Mouse (Mus musculus): ENCODE results near the gene Gm28048. TPM values are rescaled to one million over a fixed set of nuclear protein-coding genes. Genes with fewer than 3 reads are reported as not detected.
A peak's percentile ranks its signal among the peaks of the same experiment; 100 is the strongest.

The Gm28048 gene
- total and polyA plus RNA-seq, 2 experiments from 2014 or later: 2.7 TPM; not detected in 1

DNA sequence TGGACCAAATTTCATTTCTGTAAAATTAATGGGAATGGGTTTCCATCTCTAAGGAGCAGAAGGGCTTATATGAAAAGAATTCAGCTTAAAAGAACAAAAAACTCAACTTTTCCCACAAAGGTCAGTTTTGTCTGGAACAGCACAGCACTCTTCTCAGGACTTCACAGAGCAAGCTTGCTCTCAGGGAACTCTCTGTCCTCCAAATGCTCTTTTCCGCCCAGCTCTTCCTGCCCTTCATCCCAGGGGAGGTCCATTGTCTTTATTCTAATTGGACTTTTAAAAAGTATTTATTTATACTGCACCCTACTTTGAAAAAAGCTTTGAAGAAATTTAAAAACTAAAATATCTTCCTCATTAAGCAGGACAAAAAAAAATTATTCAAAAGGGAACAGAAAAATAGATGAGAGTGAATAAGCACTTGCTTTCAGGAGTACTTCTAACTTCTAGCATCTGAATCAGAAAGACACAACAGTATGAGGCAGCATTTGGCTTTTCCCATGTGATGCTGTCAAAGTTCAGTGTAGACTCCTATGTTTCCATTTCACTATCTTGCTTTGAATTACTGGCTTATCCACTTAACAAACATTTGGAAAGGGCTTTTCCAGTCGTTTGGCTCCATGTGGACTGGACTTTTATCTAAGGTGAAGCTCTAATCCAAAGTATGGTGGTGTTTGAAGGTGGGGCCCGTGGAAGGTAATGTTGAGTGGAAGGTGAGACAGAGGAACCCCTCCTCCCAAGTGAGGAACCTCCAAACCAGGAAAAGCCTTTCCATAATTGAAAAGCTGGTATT, 101.3 kb downstream of the Gm28048 start:
- no peak overlapping the region for H3K4me3 ChIP-seq (ENCODE audit: low read depth, low read length)
- no peaks in the 10 kb centered on the region for H3K36me3 ChIP-seq (ENCODE audit: insufficient read depth, low read length)
- WGBS: 78% methylated on average over 3 of the region's 3 CpGs
- DNase-seq (ENCODE audit: low spot score) (no peak), ATAC-seq (ENCODE audit: low FRiP score) (no peak)
- no peak overlapping the region for H3K27ac ChIP-seq (ENCODE audit: low read depth, low read length)
- no peak overlapping the region for H3K9ac ChIP-seq (replicated peaks; ENCODE audit: low read length, poor library complexity, severe bottlenecking)
- TF ChIP-seq CTCF (IDR thresholded peaks at IDR 0.05): no peak
- H3K27me3 ChIP-seq (ENCODE audit: insufficient read depth, low read length): no peaks in the 10 kb centered on the region
- H3K4me1 ChIP-seq (ENCODE audit: insufficient read depth, low read length): no peaks in the 10 kb centered on the region
- no peaks in the 10 kb centered on the region for H3K9me3 ChIP-seq (ENCODE audit: low read length)
- no peak overlapping the region for H3K4me2 ChIP-seq (ENCODE audit: low read depth, low read length, poor library complexity, severe bottlenecking)

DNA sequence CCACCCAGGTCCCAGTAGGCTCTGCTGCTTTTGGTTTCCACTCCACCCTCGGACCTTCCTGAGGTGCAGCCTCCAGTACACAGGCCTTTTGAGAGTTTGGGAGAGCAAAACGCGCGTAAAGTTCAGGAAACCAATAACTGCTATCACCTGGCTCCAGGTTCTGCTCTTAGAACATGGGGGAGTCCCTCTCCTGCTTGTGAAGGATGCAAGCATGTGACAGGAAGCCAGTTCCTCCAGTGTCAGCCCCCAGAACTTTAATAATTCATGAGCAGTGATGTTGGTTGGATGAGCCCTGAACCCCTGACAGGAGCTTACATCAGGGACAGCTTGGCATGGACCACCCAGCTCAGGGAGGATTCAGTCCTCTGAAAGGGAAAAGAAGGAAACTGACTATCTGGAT, 102.2 kb downstream of the Gm28048 start:
- Histone ChIP-seq H3K4me3 (ENCODE audit: low read depth, low read length) (no peak overlapping the region), H3K4me1 (ENCODE audit: insufficient read depth, low read length) (0 out of 2 replicates have a peak, but pooled peaks cover 6% of the 10 kb centered on the region), H3K4me2 (ENCODE audit: low read depth, low read length, poor library complexity, severe bottlenecking) (no peak overlapping the region), H3K9ac (replicated peaks; ENCODE audit: low read length, poor library complexity, severe bottlenecking) (no peak overlapping the region), H3K27me3 (ENCODE audit: insufficient read depth, low read length) (no peaks in the 10 kb centered on the region), H3K9me3 (ENCODE audit: low read length) (no peaks in the 10 kb centered on the region), H3K27ac (ENCODE audit: low read depth, low read length) (no peak overlapping the region), H3K36me3 (ENCODE audit: insufficient read depth, low read length) (no peaks in the 10 kb centered on the region)
- no peak for DNase-seq (ENCODE audit: low spot score)
- WGBS: 83% methylated on average over 4 of the region's 4 CpGs
- no peak for TF ChIP-seq CTCF (IDR thresholded peaks at IDR 0.05)
- no peak for ATAC-seq (ENCODE audit: low FRiP score)

DNA sequence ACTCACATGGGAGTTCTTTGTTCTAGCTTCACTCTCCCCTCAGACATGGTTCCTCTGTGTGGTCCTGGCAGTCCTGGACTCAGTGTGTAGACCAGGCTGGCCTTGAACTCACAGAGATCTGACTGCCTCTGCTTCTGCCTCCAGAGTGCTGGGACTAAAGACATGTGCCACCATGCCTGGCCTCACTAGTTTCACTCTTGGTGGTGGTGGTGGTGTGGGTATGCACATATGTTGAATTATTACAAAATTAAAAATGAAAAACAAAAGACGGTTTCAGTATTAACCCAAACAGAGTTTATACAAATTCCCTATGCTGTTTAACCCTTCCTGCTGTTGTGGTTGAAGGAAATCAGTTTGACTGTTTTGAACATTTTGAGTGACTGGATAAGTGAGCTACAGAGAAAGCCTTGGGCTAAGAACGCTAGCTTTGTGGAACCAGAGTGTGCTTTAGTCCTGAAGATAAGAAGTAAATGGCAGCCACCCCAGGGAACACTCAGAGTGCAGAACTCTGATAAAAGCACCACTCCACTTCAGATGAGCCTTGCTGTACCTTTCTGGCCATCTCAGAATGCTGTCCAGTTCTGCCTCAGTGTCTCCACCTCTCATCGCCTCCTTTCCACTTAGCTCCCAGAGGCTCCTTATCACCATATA, 105.1 kb downstream of the Gm28048 start:
- WGBS: 77% methylated on average over 3 of the region's 3 CpGs
- Histone ChIP-seq H3K4me1 (ENCODE audit: insufficient read depth, low read length) (0 out of 2 replicates have a peak, but pooled peaks cover 6% of the 10 kb centered on the region), H3K9ac (replicated peaks; ENCODE audit: low read length, poor library complexity, severe bottlenecking) (no peak overlapping the region), H3K4me2 (ENCODE audit: low read depth, low read length, poor library complexity, severe bottlenecking) (no peak overlapping the region), H3K4me3 (ENCODE audit: low read depth, low read length) (no peak overlapping the region), H3K27me3 (ENCODE audit: insufficient read depth, low read length) (no peaks in the 10 kb centered on the region), H3K36me3 (ENCODE audit: insufficient read depth, low read length) (no peaks in the 10 kb centered on the region), H3K9me3 (ENCODE audit: low read length) (no peaks in the 10 kb centered on the region), H3K27ac (ENCODE audit: low read depth, low read length) (no peak overlapping the region)
- TF ChIP-seq CTCF (IDR thresholded peaks at IDR 0.05): no peak
- DNase-seq (ENCODE audit: low spot score) (no peak), ATAC-seq (ENCODE audit: low FRiP score) (no peak)

DNA sequence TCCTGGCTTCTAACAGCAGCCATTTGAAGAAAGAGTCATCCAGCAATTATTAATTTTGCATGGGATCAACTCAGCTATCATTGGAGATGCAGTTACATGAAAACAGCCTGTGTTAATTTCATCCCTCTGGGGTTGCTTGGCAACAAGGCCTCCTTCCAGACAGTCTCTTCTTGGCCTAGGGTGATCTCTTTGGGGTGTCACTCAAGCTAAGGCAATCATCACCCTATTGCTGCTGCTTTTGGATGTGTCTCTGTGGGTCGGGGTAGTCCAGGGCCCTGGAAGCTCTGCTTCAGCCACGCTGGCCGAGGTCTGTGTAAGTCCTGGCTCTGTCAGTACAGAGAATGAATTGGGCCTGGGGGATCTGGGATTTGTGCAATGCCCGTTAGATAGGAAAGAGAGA, 106.6 kb downstream of the Gm28048 start:
- H3K36me3 ChIP-seq (ENCODE audit: insufficient read depth, low read length): no peaks in the 10 kb centered on the region
- H3K4me2 ChIP-seq (ENCODE audit: low read depth, low read length, poor library complexity, severe bottlenecking): no peak overlapping the region
- H3K9me3 ChIP-seq (ENCODE audit: low read length): no peaks in the 10 kb centered on the region
- no peaks in the 10 kb centered on the region for H3K27me3 ChIP-seq (ENCODE audit: insufficient read depth, low read length)
- 0 out of 2 replicates have a peak, but pooled peaks cover 6% of the 10 kb centered on the region for H3K4me1 ChIP-seq (ENCODE audit: insufficient read depth, low read length)
- ATAC-seq (ENCODE audit: low FRiP score) (peak; percentile 87), DNase-seq (ENCODE audit: low spot score) (peak; percentile 32)
- no peak for TF ChIP-seq CTCF (IDR thresholded peaks at IDR 0.05)
- H3K4me3 ChIP-seq (ENCODE audit: low read depth, low read length): no peak overlapping the region
- H3K9ac ChIP-seq (replicated peaks; ENCODE audit: low read length, poor library complexity, severe bottlenecking): no peak overlapping the region
- 33% methylated on average over 4 of the region's 4 CpGs for WGBS
- H3K27ac ChIP-seq (ENCODE audit: low read depth, low read length): peak overlapping the region; percentile 65; the same call in 1 of the 2 replicates

DNA sequence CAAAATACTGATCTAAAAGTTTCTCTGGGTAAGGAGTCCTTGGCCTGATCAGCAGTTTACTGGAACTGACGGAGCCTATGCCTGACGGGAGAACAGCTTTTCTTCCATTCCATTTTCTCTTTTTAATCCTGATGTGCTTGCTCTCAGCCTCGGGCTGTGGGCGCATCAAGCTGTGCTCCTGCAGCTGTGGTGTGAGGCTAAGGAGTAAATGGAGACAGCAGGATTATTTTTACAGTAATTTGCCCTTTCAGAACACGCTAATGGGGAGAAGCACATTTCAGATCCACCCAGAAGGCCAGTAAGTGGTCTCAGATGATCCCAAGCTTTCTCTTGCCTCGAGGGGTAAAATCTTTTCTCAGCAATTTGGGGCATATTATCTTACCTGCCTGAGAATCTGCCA, 107.1 kb downstream of the Gm28048 start:
- DNase-seq (ENCODE audit: low spot score): no peak
- ATAC-seq (ENCODE audit: low FRiP score): peak; percentile 33; the same call in 1 of the 2 replicates
- no peak for TF ChIP-seq CTCF (IDR thresholded peaks at IDR 0.05)
- no peak overlapping the region for H3K4me3 ChIP-seq (ENCODE audit: low read depth, low read length)
- H3K27me3 ChIP-seq (ENCODE audit: insufficient read depth, low read length): no peaks in the 10 kb centered on the region
- H3K27ac ChIP-seq (ENCODE audit: low read depth, low read length): peak overlapping the region; percentile 65
- no peaks in the 10 kb centered on the region for H3K36me3 ChIP-seq (ENCODE audit: insufficient read depth, low read length)
- no peak overlapping the region for H3K9ac ChIP-seq (replicated peaks; ENCODE audit: low read length, poor library complexity, severe bottlenecking)
- H3K4me1 ChIP-seq (ENCODE audit: insufficient read depth, low read length): 0 out of 2 replicates have a peak, but pooled peaks cover 6% of the 10 kb centered on the region
- no peaks in the 10 kb centered on the region for H3K9me3 ChIP-seq (ENCODE audit: low read length)
- WGBS: 24% methylated on average over 6 of the region's 6 CpGs
- H3K4me2 ChIP-seq (ENCODE audit: low read depth, low read length, poor library complexity, severe bottlenecking): no peak overlapping the region

DNA sequence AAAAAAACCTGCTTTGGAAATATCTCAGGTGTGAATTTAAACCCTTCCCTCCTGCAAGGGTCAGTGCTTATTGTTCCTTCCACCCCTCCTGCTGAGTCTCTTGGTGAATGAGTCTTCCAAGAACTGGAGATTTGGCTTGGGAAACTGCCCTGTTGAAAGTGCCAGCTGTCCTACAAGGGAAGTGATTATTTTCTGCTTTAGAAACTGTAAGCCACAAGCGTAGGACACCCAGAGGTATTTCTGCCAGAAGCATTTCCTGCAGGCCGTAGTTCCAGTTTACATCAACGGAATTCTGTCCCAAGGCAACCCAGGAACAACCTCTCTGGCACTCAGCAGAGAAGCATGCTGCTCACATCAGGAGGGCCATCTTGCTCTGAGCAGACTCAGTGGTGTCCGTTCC, 108.5 kb downstream of the Gm28048 start:
- Histone ChIP-seq H3K4me2 (ENCODE audit: low read depth, low read length, poor library complexity, severe bottlenecking) (no peak overlapping the region), H3K9me3 (ENCODE audit: low read length) (no peaks in the 10 kb centered on the region), H3K36me3 (ENCODE audit: insufficient read depth, low read length) (no peaks in the 10 kb centered on the region), H3K4me3 (ENCODE audit: low read depth, low read length) (no peak overlapping the region), H3K4me1 (ENCODE audit: insufficient read depth, low read length) (0 out of 2 replicates have a peak, but pooled peaks cover 6% of the 10 kb centered on the region), H3K27ac (ENCODE audit: low read depth, low read length) (no peak overlapping the region), H3K9ac (replicated peaks; ENCODE audit: low read length, poor library complexity, severe bottlenecking) (no peak overlapping the region), H3K27me3 (ENCODE audit: insufficient read depth, low read length) (no peaks in the 10 kb centered on the region)
- DNase-seq (ENCODE audit: low spot score) (peak; percentile 44), ATAC-seq (ENCODE audit: low FRiP score) (no peak)
- WGBS: 42% methylated on average over 4 of the region's 4 CpGs
- TF ChIP-seq CTCF (IDR thresholded peaks at IDR 0.05): no peak

Data from midbrain, postnatal 0 days (tissue).